Mouse (Mus musculus): ENCODE data around the gene Ilkap.

Gene Ilkap

DNA sequence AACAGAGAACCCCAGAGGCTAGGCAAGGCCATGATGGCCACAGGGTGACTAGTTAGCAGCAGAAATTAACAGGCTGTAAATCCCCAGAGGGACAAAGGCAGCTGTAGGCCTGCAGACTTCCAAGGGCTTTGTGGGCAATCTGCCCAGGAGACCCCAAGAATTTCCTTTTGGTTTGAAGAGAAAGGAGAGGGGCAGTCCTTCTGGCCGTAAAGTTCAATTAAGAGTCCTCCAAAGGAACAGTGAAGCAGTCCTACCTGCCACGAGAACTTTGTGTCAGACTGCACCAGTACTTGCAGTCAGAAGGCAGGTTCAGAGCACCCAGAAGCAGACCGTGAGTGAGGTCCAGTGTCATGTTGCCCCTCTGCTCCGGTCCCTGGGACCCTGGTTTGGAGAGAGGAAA lies 16.3 kb upstream of the Ilkap start:
- in situ Hi-C loops (cut with MboI, MseI) = no loop called here

DNA sequence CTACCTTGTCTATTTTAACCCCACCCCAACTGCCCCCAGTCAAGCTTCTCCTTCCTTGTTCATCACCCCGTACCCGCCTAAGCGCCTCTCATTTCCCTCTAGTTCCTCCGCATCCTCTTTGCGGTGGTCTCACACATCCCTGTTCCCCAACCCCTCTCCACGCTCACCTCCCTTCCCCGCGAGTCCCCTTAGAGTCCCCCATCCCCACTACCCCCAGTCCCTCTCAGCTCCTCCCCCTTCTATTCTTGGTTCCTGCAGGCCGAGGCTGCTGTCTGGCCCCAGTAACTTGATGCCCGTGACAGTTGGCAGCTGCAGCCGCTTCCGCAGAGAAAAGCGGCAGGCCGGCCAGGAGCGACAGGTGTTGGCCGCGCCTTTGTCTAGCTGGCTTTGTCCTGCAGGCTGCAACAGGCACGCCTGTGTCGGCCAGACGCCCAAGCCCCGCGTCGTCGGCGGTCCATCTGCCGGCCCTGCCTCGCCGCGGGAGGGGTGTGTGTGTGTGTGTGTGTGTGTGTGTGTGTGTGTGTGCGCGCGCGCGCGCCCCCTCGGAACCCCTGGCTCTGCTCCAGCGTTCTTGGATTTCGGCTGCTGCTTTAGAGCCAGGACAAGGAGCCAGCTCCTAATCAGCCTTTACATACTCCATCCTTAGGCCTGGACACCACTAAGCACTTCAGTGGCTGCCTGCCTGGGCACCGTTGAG lies 15.4 kb upstream of the Ilkap start, which contains the start of gene Hes6:
TSS of gene Hes6 (minus strand) at position 141 of the 697 bp plus-strand sequence.
- in situ Hi-C loops (cut with MboI, MseI) = no loop called here

- in situ Hi-C loops (cut with MboI, MseI) = no loop called here
Observed at GRCm38 (mm10) chr1:91413536-91413897, 14.9 kb upstream of the Ilkap start.

DNA sequence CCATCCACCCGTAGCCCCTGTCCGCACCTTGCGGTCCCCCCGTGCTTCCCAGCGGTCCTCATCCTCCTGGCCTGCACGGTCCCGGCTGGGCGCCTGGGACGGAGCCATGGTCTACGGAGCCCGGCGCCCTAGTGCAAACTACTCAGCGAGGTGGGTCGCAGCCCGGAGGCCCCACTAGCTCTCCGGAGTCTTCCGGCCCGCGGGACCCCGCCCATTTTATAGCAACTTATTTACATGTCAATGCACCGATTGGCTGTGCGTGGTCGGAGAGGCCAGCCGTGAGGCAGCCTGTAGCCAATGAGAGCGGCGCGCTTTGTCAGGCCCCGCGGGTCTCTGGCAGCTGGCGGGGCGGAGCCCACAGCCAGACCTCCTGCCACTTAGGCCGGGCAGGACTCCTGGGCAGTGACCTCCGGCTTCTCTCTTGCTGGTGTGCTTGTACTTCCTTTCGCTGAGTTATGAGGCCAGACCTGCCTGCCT lies 14.5 kb upstream of the Ilkap start:
- in situ Hi-C loops (cut with MboI, MseI) = no loop called here

GRCm38 (mm10) chr1:91412286-91413029 lies 13.8 kb upstream of the Ilkap start:
- in situ Hi-C loops (cut with MboI, MseI) = no loop called here

DNA sequence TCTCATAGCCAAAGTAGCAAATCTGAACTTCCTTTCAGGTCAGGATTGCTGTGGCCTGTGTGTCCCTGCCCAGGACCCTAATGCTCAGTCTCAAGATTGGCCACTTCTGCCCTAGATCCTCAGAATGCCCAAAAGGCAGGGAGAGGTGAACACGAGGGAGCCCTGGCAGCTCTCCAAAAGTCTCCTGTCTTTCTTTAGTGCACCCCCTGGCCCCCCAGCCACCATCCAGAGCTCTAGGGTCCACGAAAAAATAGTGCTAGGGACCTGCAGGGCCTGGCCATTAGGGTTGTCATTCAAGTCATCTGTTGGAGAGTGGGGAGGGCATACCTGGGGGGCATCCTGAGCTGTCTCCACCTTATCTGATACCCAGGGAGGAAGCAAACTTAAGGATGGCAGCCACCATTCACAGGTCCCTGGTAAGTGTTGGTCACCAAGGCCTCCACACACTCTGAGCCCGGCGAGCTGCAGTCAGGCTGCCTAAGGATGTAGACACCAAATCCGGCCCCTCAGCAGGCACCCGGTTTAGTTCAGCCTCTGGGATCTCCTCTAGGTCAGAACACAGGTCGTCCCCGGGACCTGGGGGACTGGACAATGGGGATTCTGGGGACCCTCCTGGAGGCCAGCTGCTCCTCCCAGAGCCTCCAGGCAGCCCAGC lies 13.1 kb upstream of the Ilkap start:
- in situ Hi-C loops (cut with MboI, MseI) = no loop called here

- in situ Hi-C loops (cut with MboI, MseI) = no loop called here
Observed at GRCm38 (mm10) chr1:91407819-91408218, 9.2 kb upstream of the Ilkap start.

- in situ Hi-C loops (cut with MboI, MseI) = no loop called here
Observed at GRCm38 (mm10) chr1:91405406-91406169, 7.0 kb upstream of the Ilkap start.

GRCm38 (mm10) chr1:91404976-91405375 lies 6.4 kb upstream of the Ilkap start:
- in situ Hi-C loops (cut with MboI, MseI) = no loop called here

- in situ Hi-C loops (cut with MboI, MseI) = no loop called here
Observed at GRCm38 (mm10) chr1:91397927-91398259, 722 bp downstream of the Ilkap start.

GRCm38 (mm10) chr1:91390369-91390768 lies 8.2 kb downstream of the Ilkap start:
- in situ Hi-C loops (cut with MboI, MseI) = no loop called here

DNA sequence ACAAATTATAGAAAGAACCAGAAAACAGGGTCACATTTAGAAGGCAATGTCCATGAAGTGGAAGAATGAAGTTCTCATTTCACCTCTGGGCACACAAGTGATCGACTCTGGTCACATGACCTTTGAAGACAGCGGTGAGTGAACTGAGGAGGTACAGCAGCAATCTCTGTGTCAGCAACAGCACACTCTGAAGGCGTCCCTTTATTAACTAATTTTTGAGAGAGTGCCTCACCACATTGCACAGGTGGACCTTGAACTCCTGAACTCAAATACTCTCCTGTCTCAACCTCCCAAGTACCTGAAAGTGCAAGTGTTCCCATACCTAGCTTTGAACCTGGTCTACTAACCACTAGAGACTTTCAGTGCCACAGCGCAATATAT lies 17.5 kb downstream of the Ilkap start:
- in situ Hi-C loops (cut with MboI, MseI) = no loop called here

DNA sequence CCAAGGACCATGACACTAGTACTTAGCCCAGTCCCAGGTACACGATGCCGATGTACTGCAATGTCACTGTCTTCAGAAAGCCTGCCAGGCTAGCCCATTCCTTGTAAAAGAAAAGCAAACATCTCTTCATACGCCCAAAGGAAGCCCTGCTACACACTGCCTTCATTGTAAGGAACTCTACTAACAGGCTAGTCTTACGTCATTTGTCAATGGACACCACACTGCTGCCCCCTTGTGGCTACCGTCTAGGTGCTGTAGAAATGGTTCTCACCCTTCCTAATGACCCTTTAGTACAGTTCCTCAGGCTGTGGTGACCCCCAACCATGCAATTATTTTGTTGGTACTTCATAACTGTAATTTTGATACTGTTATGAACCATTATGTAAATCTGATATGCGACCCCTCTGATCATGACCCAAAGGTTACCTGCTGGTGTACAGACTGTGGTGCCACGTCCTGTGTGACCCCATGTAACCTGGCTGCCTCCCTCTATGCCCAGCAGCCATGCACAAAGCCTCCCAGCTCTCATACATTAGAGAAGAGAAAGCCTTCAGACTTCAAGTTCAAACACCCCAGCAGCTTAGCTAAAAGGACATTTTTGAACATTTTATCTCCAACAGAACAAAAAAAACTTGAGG lies 18.0 kb downstream of the Ilkap start:
- in situ Hi-C loops (cut with MboI, MseI) = no loop called here

GRCm38 (mm10) chr1:91373414-91373835 lies 25.2 kb downstream of the Ilkap start:
- in situ Hi-C loops (cut with MboI, MseI) = no loop called here

DNA sequence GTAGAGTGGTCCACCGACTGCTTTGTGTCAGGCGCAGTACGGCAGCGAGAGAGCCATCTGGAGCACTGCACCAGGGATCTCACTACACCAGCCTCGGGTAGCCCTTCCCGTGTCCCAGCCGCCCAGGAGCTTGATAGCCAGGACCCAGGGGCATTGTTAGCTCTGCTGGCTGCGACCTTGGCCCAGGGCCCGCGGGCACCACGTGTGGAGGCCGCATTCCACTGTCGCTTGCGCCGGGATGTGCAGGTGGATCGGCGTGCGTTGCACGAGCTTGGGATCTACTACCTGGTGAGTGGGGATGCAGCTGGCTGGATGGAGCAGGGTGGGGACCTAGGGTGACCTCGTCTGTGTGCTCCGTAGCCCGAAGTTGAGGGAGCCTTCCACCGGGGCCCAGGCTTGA lies 28.6 kb downstream of the Ilkap start:
- in situ Hi-C loops (cut with MboI, MseI) = no loop called here

GRCm38 (mm10) chr1:91369408-91369807 lies 29.2 kb downstream of the Ilkap start:
- in situ Hi-C loops (cut with MboI, MseI) = no loop called here

DNA sequence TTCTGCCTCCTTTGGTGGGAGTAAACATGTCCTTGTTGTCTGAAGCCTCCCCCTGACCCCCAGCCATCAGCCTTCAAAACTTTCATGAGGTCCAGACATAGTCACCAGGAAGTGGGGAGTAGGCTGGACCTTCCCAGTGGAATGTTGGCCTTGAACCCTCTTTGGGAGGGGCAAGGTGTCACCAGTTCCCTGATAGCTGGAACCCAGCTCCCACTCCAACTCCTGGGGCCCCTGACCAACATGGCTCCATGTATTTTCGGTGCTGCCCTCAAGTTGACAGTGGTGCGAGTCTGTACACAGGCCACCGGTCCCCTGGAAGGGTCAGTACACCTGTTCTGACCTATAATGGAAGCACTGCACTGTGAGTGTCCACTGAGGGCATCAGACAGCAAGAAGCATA lies 31.3 kb downstream of the Ilkap start:
- in situ Hi-C loops (cut with MboI, MseI) = no loop called here

GRCm38 (mm10) chr1:91366215-91367108 lies 32.2 kb downstream of the Ilkap start, which contains the start of gene Erfe:
TSS of gene Erfe (plus strand) at chr1:91366430.
- in situ Hi-C loops (cut with MboI, MseI) = no loop called here

- in situ Hi-C loops (cut with MboI, MseI) = no loop called here
Observed at GRCm38 (mm10) chr1:91365816-91366214, 32.8 kb downstream of the Ilkap start.
